ENCODE assay signal across 21 mouse cellular contexts in genomic region chr5:46830114-46830513, GRCm38 (mm10).
"Had no signal": no experiment of that assay in that cellular context is flagged by ENCODE, and none has a peak within 500 bp of the region (broad histone marks: within the 10 kb centered on the region; RNA-seq: fewer than 3 reads in every experiment).

No protein-coding gene starts in this region.

- H3K9me3 ChIP-seq: limb, embryonic 12.5 days; limb, embryonic 15.5 days; neural tube, embryonic 13.5 days had no signal

- H3K36me3 ChIP-seq: limb, embryonic 12.5 days; limb, embryonic 15.5 days; neural tube, embryonic 13.5 days had no signal

- H3K4me1 ChIP-seq: limb, embryonic 12.5 days; limb, embryonic 15.5 days had no signal

- H3K27ac ChIP-seq: limb, embryonic 12.5 days; limb, embryonic 15.5 days; liver, embryonic 14.5 days; neural tube, embryonic 13.5 days; stomach, postnatal 0 days had no signal

- DNase-seq: kidney, adult 18-20 months; kidney, adult 9 months; kidney, postnatal 14 days; kidney, postnatal 4 days; left cerebral cortex, postnatal 4 days; liver, postnatal 0 days; lung, embryonic 14.5 days; right cerebral cortex, adult 18-20 months; right cerebral cortex, postnatal 14 days; right cerebral cortex, postnatal 4 days; thymus, adult 2 months; thymus, postnatal 14 days; thymus, postnatal 4 days had no signal

- H3K4me3 ChIP-seq: limb, embryonic 12.5 days; limb, embryonic 15.5 days; myocyte; neural tube, embryonic 13.5 days had no signal

- ATAC-seq: intestine, embryonic 16.5 days; liver, postnatal 0 days had no signal

- H3K4me2 ChIP-seq: limb, embryonic 12.5 days; limb, embryonic 15.5 days; liver, embryonic 11.5 days; lung, embryonic 14.5 days; neural tube, embryonic 13.5 days had no signal

- H3K27me3 ChIP-seq: limb, embryonic 12.5 days; limb, embryonic 15.5 days; neural tube, embryonic 13.5 days had no signal

- H3K9ac ChIP-seq: limb, embryonic 12.5 days; limb, embryonic 15.5 days; liver, embryonic 14.5 days; liver, postnatal 0 days; lung, embryonic 14.5 days; neural tube, embryonic 13.5 days had no signal
